Mouse (Mus musculus): ENCODE measurements around the gene Nhp2. TPM values are rescaled to one million over a fixed set of nuclear protein-coding genes. Genes with fewer than 3 reads are reported as not detected.

Gene Nhp2
- total and polyA plus RNA-seq, 2 experiments from 2014 or later, result 60.3 to 88.4 TPM

DNA sequence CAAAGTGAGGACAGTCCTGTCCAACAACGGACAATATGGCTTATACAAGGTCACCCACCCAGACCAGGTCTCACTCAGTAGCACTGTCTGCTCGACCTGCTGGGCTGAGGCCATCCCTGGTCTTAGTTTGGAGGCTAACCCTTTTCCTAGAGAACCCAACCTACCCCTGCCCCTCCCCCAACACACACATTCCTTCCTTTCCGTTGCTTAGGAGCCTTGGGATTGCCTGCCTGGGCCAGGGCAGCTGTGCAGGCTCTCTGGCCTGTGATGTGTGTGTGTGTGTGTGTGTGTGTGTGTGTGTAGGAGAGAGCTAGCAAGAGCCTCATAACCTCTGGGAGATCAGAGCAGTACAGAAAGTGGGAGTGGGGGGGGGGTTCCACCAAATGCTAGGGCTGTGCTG is 29.0 kb downstream of the Nhp2 start:
- Histone ChIP-seq H3K27ac (ENCODE audit: low read depth, low read length) (no peak overlapping the region), H3K4me3 (ENCODE audit: low read depth, low read length) (no peak overlapping the region), H3K4me2 (ENCODE audit: low read depth, low read length, poor library complexity, severe bottlenecking) (peak overlapping the region; percentile 69; the same call in 1 of the 2 replicates), H3K36me3 (ENCODE audit: insufficient read depth, low read length) (peaks cover 15% of the 10 kb centered on the region), H3K27me3 (ENCODE audit: insufficient read depth, low read length) (no peaks in the 10 kb centered on the region; the same call in 1 of the 2 replicates), H3K4me1 (ENCODE audit: insufficient read depth, low read length) (peaks cover 6% of the 10 kb centered on the region; the same call in 1 of the 2 replicates), H3K9ac (replicated peaks; ENCODE audit: low read length, poor library complexity, severe bottlenecking) (no peak overlapping the region), H3K9me3 (ENCODE audit: low read length) (no peaks in the 10 kb centered on the region)
- WGBS, result 15% methylated on average over 3 of the region's 3 CpGs
- TF ChIP-seq CTCF (IDR thresholded peaks at IDR 0.05), result no peak
- ATAC-seq (ENCODE audit: low FRiP score) (no peak), DNase-seq (ENCODE audit: low spot score) (no peak)

GRCm38 (mm10) chr11:51649111-51649888 is 29.8 kb downstream of the Nhp2 start:
- ATAC-seq (ENCODE audit: low FRiP score) (no peak), DNase-seq (ENCODE audit: low spot score) (no peak)
- H3K27me3 ChIP-seq (ENCODE audit: insufficient read depth, low read length), result no peaks in the 10 kb centered on the region; the same call in 1 of the 2 replicates
- no peaks in the 10 kb centered on the region for H3K9me3 ChIP-seq (ENCODE audit: low read length)
- peak overlapping the region; percentile 61 for H3K9ac ChIP-seq (replicated peaks; ENCODE audit: low read length, poor library complexity, severe bottlenecking)
- H3K4me3 ChIP-seq (ENCODE audit: low read depth, low read length), result peak overlapping the region; percentile 65
- H3K4me1 ChIP-seq (ENCODE audit: insufficient read depth, low read length), result peaks cover 6% of the 10 kb centered on the region; the same call in 1 of the 2 replicates
- 25% methylated on average over 11 of the region's 11 CpGs for WGBS
- peak overlapping the region; percentile 38; the same call in 1 of the 2 replicates for H3K27ac ChIP-seq (ENCODE audit: low read depth, low read length)
- peak overlapping the region; percentile 69 for H3K4me2 ChIP-seq (ENCODE audit: low read depth, low read length, poor library complexity, severe bottlenecking)
- no peak for TF ChIP-seq CTCF (IDR thresholded peaks at IDR 0.05)
- peaks cover 8% of the 10 kb centered on the region; the same call in 1 of the 2 replicates for H3K36me3 ChIP-seq (ENCODE audit: insufficient read depth, low read length)

- H3K27me3 ChIP-seq (ENCODE audit: insufficient read depth, low read length), result no peaks in the 10 kb centered on the region; the same call in 1 of the 2 replicates
- peak; percentile 44 for DNase-seq (ENCODE audit: low spot score)
- WGBS, result 7% methylated on average over 7 of the region's 7 CpGs
- peak; percentile 32; the same call in 1 of the 2 replicates for ATAC-seq (ENCODE audit: low FRiP score)
- no peaks in the 10 kb centered on the region for H3K9me3 ChIP-seq (ENCODE audit: low read length)
- H3K27ac ChIP-seq (ENCODE audit: low read depth, low read length), result peak overlapping the region; percentile 38; the same call in 1 of the 2 replicates
- peak overlapping the region; percentile 69 for H3K4me2 ChIP-seq (ENCODE audit: low read depth, low read length, poor library complexity, severe bottlenecking)
- TF ChIP-seq CTCF (IDR thresholded peaks at IDR 0.05), result no peak
- H3K9ac ChIP-seq (replicated peaks; ENCODE audit: low read length, poor library complexity, severe bottlenecking), result peak overlapping the region; percentile 61
- H3K4me3 ChIP-seq (ENCODE audit: low read depth, low read length), result peak overlapping the region; percentile 65
- H3K36me3 ChIP-seq (ENCODE audit: insufficient read depth, low read length), result peaks cover 3% of the 10 kb centered on the region; the same call in 1 of the 2 replicates
- peaks cover 6% of the 10 kb centered on the region; the same call in 1 of the 2 replicates for H3K4me1 ChIP-seq (ENCODE audit: insufficient read depth, low read length)
Observed at GRCm38 (mm10) chr11:51649889-51650199, 30.3 kb downstream of the Nhp2 start.

- H3K4me1 ChIP-seq (ENCODE audit: insufficient read depth, low read length), result peaks cover 6% of the 10 kb centered on the region; the same call in 1 of the 2 replicates
- WGBS, result under 1% methylated on average over 22 of the region's 30 CpGs
- ATAC-seq (ENCODE audit: low FRiP score) (peak; percentile 31), DNase-seq (ENCODE audit: low spot score) (no peak)
- H3K9ac ChIP-seq (replicated peaks; ENCODE audit: low read length, poor library complexity, severe bottlenecking), result peak overlapping the region; percentile 61
- peak overlapping the region; percentile 69 for H3K4me2 ChIP-seq (ENCODE audit: low read depth, low read length, poor library complexity, severe bottlenecking)
- H3K27me3 ChIP-seq (ENCODE audit: insufficient read depth, low read length), result no peaks in the 10 kb centered on the region; the same call in 1 of the 2 replicates
- H3K36me3 ChIP-seq (ENCODE audit: insufficient read depth, low read length), result no peaks in the 10 kb centered on the region
- TF ChIP-seq CTCF (IDR thresholded peaks at IDR 0.05), result no peak
- peak overlapping the region; percentile 65 for H3K4me3 ChIP-seq (ENCODE audit: low read depth, low read length)
- H3K27ac ChIP-seq (ENCODE audit: low read depth, low read length), result peak overlapping the region; percentile 1; the same call in 1 of the 2 replicates
- H3K9me3 ChIP-seq (ENCODE audit: low read length), result no peaks in the 10 kb centered on the region
Observed at GRCm38 (mm10) chr11:51650261-51650660, 30.7 kb downstream of the Nhp2 start.

DNA sequence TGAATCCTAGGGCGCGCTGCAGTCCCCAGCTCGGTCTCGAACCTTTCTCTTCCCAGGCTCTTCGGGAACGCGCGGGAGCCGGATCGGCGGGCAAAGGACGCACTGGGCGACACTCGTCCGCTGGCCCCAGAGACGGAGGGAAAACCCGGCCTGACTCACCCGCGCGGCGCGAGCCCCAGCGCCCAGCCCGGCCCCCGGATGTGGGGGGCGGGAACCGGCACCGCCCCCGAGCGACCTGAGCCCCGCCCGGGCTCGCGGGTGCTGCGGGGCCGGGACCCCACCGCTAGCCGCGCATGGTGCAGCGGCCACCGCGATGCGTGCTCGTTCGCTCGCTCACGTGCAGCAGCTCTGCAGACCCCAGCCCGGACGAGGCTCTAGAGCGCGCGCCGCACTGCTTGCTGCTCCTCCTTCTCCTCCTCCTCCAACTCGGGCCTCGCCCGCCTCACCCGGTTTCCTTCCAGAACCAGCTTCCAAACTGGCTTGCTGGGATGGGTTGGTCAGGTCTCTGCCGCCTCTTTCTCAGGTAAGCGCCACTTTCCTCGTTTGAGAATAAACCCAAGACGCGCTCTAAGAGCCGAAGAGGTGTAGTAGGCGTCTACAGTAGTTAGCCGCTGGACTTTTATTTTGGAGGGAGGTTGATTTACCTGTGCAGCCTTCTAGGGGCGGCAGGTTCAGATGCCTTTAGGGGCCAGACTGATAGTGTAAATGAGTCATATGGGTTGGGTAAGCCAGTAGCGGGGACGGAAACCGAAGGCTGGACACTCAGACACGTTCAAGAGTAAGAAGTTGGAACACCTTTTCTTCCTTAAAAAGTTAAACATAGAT is 31.4 kb downstream of the Nhp2 start, which contains the start of the genes N4bp3 and D930048N14Rik:
Gene N4bp3 (minus strand): TSS at position 152 of the 825 bp plus-strand sequence.
Gene D930048N14Rik (plus strand): TSS at position 264 of the 825 bp plus-strand sequence.
- peak; percentile 70 for DNase-seq (ENCODE audit: low spot score)
- H3K4me3 ChIP-seq (ENCODE audit: low read depth, low read length), result peak within 1 kb of the TSS; percentile 65
- peak; percentile 76 for ATAC-seq (ENCODE audit: low FRiP score)
- H3K4me2 ChIP-seq (ENCODE audit: low read depth, low read length, poor library complexity, severe bottlenecking), result peak within 1 kb of the TSS; percentile 69
- H3K9ac ChIP-seq (replicated peaks; ENCODE audit: low read length, poor library complexity, severe bottlenecking), result peak within 1 kb of the TSS; percentile 61
- H3K36me3 ChIP-seq (ENCODE audit: insufficient read depth, low read length), result no peaks in the 10 kb centered on the region
- WGBS, result 2% methylated on average over 62 of the region's 70 CpGs
- H3K27ac ChIP-seq (ENCODE audit: low read depth, low read length), result peak within 1 kb of the TSS; percentile 38
- no peaks in the 10 kb centered on the region for H3K9me3 ChIP-seq (ENCODE audit: low read length)
- H3K27me3 ChIP-seq (ENCODE audit: insufficient read depth, low read length), result no peaks in the 10 kb centered on the region; the same call in 1 of the 2 replicates
- TF ChIP-seq CTCF (IDR thresholded peaks at IDR 0.05), result no peak
- peaks cover 6% of the 10 kb centered on the region; the same call in 1 of the 2 replicates for H3K4me1 ChIP-seq (ENCODE audit: insufficient read depth, low read length)

All from midbrain, postnatal 0 days (tissue).